Mouse (Mus musculus): ENCODE results near the gene Sh3kbp1.

GRCm38 (mm10) chrX:159677585-159678319 is 50.7 kb downstream of the Sh3kbp1 start:
- TF ChIP-seq MAX (IDR thresholded peaks at IDR 0.05; ENCODE audit: low read length): no peak
- no peak for TF ChIP-seq TCF12 (IDR thresholded peaks at IDR 0.05; ENCODE audit: low read depth, low read length)
- TF ChIP-seq JUN (IDR thresholded peaks at IDR 0.05; ENCODE audit: insufficient read depth, low read depth, low read length): no peak
- no peak for TF ChIP-seq USF1 (IDR thresholded peaks at IDR 0.05; ENCODE audit: low read depth, low read length)
- no peak for TF ChIP-seq ETS1 (conservative IDR thresholded peaks at IDR 0.05; ENCODE audit: low read depth, low read length)
- TF ChIP-seq ZMIZ1 (IDR thresholded peaks at IDR 0.05; ENCODE audit: low read depth, low read length): no peak
- no peak for TF ChIP-seq POLR2A (IDR thresholded peaks at IDR 0.05; ENCODE audit: low read depth, low read length)
- TF ChIP-seq CTCF (conservative IDR thresholded peaks at IDR 0.05 in 1 of 2, IDR thresholded peaks at IDR 0.05 in 1 of 2; ENCODE audit: low read depth in 2 of 2, low read length in 2 of 2): peak; percentile 49 to 62
- TF ChIP-seq MAFK (IDR thresholded peaks at IDR 0.05; ENCODE audit: insufficient replicate concordance, low read length): no peak
- no peak for TF ChIP-seq E2F4 (IDR thresholded peaks at IDR 0.05; ENCODE audit: insufficient replicate concordance, low read depth, low read length)
- TF ChIP-seq HCFC1 (IDR thresholded peaks at IDR 0.05; ENCODE audit: low read depth, low read length): no peak
- no peak for TF ChIP-seq IRF4 (IDR thresholded peaks at IDR 0.05; ENCODE audit: low read depth, low read length)
